Mouse (Mus musculus) adipocyte (in vitro differentiated cells): ENCODE measurements at regions not wholly inside any gene's neighbourhood (a gene's known extent, or its start where the extent isn't known, plus 50 kb on each side); places are given as distances from the start of the nearest gene placed in this dataset.
"Not testable (repeated sequence)": the region's sequence is repeated elsewhere in the genome, so short reads cannot be mapped to it uniquely, and the experiment has no call there.

Source experiments
- DNase-seq: peaks from one replicate; pipeline ENCODE4 v3.0.0-alpha.2; 2016; ENCODE audit warnings: low spot score

DNA sequence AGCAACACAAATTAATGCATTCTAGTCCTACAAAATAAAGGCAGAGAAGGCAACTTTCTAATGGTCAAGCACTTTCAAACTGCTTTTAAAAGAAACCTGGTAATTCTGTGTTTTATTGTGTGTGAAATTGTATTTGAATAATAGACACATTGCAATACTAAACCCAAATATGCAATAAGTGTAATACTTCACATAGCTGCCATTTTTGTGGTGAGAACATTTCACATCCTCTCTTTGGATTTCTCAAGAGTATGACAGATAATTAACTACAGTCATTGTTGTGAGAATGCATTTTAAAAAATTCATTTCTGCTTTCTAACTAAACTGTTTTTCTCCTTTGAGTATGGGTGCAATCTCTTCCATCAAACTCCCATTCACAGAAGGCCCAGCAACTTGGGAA lies 256.4 kb downstream of the Sema3d start:
- no peak for DNase-seq

DNA sequence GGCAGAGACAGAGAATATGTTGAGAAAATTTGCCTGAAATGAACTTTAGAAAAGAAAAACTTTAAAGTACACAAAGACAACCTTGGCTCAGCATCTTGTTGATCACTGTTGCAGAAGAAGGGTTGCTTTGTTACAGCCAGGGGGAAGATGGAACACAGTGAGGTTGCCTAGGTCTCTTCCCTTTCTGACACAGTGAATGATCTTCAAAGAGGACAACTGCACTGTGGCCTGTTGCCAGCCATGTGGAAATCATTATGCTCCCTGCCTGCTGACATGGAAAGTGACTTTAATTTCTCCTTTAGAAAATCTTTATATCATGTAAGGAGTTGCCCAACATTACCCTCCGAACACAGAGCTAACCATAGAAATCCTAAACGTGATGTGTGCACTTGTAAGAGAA lies 263.1 kb downstream of the Sema3d start:
- DNase-seq: peak; percentile 48

- no peak for DNase-seq
Observed at GRCm38 (mm10) chr5:12673666-12674065, 290.5 kb downstream of the Sema3d start.

DNA sequence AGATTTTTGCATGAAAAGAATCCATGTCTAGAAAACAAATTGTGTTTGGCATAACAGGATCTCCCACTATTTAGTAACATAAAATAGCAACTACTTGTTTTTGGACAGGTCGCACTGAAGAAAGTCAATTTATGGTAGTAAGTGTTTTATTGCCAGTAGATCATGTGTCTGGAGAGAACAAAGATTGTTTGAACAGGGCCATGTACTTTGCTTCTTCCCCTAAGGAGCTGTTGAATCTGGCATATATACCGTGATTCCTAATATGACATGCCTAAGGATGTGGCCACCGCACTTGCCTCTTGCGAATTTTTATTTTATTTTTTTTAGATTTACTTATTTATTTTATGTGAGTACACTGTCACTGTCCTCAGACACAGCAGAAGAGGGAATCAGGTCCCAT lies 290.9 kb downstream of the Sema3d start:
- DNase-seq: no peak

GRCm38 (mm10) chr5:12676712-12677111 lies 293.5 kb downstream of the Sema3d start:
- no peak for DNase-seq

DNA sequence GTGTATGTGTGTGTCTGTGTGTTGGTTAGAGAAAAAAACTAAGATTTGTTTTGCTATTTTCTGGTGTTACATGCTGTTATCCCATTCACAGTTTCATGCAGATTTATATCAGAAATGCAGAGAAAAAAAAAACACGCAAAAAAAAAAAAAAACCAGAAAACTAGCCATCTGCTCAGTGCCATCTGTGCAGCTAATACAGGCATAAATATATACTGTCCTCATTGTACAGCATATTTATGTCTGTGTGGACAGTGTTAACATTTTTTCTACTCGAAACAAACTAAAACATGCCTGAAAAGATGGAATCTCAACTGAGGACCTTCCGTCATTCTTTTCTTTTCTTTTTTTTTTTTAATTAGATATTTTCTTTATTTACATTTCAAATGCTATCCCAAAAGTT lies 331.7 kb downstream of the Sema3d start:
- no peak for DNase-seq

DNA sequence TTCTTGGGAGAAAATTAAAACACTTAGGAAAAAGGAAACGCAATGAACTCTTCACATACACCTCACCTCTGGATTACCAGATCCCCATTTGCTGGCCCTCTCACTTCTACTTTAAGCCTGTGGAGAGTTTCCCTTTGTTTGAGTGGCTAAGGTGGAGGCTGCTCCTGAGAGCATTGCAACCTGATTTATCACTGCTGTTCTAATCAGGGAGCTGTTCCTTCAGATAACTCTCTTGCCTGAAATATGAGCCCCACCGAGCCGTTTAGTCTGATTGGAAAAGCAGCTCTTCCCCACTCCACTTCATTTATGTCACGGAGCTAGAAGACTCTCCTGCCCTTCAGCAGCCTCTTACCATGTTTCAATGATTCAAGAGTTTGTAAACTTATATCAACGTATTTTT lies 368.3 kb downstream of the Sema3d start:
- no peak for DNase-seq

- DNase-seq: no peak
Observed at GRCm38 (mm10) chr5:12759634-12760033, 365.6 kb upstream of the Sema3a start.

GRCm38 (mm10) chr5:12767383-12767782 lies 357.8 kb upstream of the Sema3a start:
- DNase-seq: no peak

- no peak for DNase-seq
Observed at GRCm38 (mm10) chr5:12782681-12783080, 342.5 kb upstream of the Sema3a start.

DNA sequence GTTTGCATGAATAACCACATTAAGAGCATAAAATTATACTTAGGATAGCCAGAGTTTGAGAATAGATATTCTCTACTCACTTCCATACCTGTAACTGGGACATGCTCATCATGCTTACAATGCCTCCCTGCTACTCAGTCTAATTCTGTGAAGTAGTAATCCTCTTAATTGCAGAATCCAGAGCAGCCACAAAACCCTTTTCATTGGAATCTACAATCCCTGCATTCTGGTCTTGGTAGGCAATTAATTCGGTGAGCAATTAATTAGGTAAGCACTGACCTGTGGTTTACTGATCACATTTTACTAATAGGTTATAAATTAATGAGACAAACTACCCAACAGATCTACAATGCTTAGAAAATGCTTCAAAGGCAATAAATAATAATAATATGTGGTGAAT lies 316.5 kb upstream of the Sema3a start:
- no peak for DNase-seq

- DNase-seq: no peak
Observed at GRCm38 (mm10) chr5:12809884-12810283, 315.3 kb upstream of the Sema3a start.

GRCm38 (mm10) chr5:12847207-12847606 lies 278.0 kb upstream of the Sema3a start:
- DNase-seq: not testable (repeated sequence)

DNA sequence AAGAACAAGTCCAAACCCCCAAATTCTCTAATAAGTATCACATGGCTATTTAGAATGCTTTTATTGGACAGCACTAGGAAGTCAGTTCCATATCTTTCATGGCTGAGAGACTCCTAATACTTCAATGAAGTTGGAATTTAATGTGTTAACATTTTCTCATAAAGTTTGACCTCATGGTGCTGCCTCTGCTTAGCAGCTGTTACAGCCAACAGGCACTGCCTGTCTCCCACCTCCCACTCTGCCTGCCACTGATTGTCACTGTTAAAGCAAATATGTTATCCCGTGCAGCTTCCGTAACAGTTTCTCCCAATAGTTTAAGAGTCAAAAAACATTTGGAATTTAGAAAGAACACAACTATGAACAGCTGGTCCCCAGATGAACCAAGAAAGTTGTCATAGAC lies 268.3 kb upstream of the Sema3a start:
- no peak for DNase-seq

DNA sequence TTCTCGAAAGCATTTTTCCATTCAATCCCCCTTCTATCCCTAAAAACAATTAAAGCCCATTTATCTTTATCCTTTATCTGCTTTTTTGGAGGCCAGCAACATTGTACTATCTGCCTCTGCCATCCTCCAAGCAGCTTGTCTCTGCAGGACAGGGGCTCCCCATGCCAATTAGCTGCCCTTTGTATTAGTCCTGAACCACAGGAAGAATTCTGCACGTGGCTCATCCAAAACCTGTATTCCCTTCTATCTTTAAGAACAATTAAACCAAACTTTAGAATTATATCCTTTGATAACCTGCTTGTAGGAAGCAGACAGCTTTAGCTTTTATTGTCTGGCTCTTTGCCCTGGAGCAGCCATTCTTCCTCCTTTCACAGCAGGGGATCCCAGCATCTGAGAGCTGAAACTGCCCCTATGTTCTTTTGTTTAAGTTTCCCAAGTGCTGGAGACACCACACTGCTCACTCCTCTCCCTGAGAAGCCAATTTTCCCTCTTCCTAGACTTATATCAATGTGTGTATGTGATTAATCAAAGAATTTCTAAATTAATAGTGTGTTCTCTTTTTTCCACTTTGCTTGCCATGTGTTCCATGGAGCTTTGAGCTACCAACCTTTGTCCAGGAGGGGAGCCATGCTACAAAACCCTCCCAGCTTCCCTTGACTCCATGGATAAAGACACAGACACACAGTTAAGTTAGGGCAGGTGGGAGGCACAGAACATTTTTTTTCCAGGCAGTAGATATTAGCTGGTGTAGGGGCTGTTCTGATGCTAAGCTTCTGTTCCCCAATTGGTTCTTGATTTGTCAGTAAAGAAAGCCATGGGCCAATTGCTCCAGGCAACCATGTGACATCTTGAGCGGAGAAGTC lies 256.6 kb upstream of the Sema3a start:
- DNase-seq: no peak

GRCm38 (mm10) chr5:12872888-12873287 lies 252.3 kb upstream of the Sema3a start:
- no peak for DNase-seq

DNA sequence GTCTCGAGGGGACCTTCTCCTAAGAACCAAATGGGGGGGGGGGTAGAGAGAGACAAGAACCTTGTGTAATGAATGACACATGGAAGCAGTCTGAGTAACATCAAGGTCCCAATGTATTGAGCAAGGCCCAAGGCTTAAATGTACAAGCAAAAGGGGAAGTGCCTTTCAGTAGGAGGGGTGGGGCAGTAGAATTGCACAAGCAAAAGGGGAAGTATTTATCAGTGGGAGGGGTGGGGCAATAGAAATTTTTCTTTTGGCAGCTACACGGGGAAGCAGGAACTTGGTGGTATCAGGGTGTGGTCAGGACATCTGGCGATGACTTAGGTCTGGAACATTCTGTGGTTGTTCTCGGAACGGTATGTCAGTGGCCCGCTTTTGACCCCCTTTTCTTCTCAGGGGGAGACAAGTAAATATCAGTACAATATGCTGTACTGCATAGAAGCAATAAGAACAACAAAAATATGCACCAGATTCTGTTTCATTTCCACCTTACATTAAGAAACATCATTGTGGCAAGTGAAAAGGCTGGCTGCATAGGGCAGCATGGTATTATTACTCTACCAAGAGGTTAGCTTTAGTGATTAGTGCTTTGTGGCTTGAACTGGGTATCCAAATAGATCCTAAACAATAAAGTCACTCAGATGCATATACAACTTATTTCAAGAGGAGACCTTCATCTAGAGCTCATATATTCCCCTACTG lies 247.5 kb upstream of the Sema3a start:
- no peak for DNase-seq

GRCm38 (mm10) chr5:12892333-12892732 lies 232.9 kb upstream of the Sema3a start:
- DNase-seq: no peak

DNA sequence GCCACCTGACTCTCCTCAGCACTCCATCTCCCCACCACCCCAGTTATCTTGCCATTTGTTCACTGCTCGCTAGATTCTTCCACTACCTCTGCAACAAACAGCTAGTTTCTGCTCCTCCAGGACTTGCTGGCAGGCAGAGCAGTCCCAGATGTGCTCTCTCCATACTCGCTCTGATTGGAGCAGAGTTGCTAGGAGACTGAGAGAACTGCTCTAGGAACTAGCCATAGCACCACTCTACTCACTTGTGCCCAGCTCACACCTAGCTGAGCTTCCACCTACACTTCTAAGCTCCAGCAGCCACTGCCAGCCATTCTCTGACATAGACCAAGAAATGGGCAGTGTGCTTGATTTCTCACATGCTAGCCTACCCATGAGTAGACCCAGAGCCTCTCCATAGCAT lies 230.6 kb upstream of the Sema3a start:
- no peak for DNase-seq

- no peak for DNase-seq
Observed at GRCm38 (mm10) chr5:12910741-12911140, 214.5 kb upstream of the Sema3a start.

DNA sequence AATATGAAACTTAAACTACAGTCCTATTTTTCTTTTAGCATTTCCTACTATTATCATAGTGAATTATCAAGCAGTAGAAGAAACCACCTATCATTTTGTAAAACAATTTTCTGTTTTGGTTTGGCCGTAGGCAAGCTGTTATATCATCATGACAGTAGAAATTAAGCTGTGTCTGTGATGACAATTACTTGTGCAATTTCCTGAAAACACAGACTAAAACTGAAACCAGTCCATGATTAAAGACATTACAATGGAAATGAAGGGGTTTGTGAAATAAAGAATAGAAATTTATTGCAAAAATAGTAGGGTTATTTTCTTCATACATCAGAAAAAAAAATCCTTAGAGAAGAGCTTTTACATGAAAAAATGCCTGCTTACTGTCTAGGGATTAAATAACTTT lies 210.8 kb upstream of the Sema3a start:
- no peak for DNase-seq

DNA sequence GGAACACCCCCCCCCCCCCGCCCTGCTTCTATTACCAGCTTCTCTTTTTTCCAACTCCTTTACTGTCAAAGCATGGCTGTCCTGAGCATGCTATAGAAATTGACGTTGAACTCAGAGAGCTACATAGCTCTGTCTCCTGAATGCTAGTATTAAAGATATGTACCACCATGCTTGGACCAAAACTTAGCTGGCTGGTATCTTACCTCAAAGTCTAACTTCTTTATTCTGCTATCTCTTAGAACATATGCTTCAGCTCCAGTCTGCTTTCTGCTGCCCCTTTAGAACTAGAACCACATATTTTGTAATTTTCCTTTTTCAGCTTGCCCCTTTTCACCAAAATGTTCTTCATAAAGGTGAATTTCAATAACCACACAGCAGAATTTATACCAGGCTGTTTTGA lies 205.9 kb upstream of the Sema3a start:
- no peak for DNase-seq

DNA sequence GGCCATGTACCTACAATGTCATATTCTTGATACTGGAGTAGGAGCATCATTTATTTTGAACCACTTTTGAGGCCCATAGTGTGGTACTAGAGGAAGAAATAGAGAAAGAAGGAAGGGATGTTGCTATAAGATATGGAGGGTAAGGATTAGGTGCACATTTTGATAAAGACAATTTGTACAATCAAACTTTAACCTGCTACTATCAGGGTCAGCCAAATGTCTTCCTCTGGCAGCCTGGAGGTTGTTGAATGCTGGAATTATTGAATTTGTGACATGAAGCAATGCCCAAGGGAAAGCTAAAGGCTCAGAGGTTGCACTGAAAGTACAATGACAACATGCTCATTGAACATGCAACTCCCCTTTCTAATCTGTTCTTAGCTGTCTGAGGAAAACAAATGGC lies 202.3 kb upstream of the Sema3a start:
- DNase-seq: peak; percentile 22

DNA sequence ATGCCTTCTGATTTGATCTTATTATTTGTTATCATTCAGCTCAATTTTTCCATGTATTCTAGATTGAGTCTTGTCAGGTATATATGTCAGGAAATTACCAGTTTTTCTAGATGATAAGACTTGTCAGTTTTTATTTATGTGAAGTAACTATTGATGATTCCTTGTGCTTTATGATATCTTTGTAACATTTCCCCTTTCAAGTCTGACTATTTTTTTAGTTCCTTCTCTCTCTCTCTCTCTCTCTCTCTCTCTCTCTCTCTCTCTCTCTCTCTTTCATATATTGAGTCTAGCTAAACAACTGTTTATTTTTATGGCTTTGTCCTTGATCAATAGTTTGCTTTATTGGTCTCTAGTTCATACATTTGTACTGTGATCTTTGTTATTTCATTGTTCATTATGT lies 199.7 kb upstream of the Sema3a start:
- DNase-seq: no peak
